Mouse (Mus musculus) limb, embryonic 10.5 days (tissue): ENCODE measurements around the gene Grid2. TPM values are rescaled to one million over a fixed set of nuclear protein-coding genes. Genes with fewer than 3 reads are reported as not detected.
A peak's percentile ranks its signal among the peaks of the same experiment; 100 is the strongest.

Experiments
- DNase-seq: peaks from one replicate; pipeline ENCODE4 v3.0.0-alpha.2; 2017; ENCODE audit warnings: low spot score
- H3K27ac ChIP-seq: fragments of 300-500 bp; sonication (generic); 2 replicates; pipeline ENCODE4 v1.5.1; 2016; ENCODE audit warnings: mild to moderate bottlenecking
- H3K27me3 ChIP-seq: fragments of 300-500 bp; sonication (generic); 2 replicates; pipeline ENCODE4 v1.6.1; 2016; ENCODE audit warnings: low read depth, mild to moderate bottlenecking; ENCODE audit not compliant: poor library complexity, severe bottlenecking
- H3K36me3 ChIP-seq: fragments of 300-500 bp; sonication (generic); 2 replicates; pipeline ENCODE4 v1.6.1; 2016; ENCODE audit warnings: mild to moderate bottlenecking, moderate library complexity
- H3K4me1 ChIP-seq: fragments of 300-500 bp; sonication (generic); 2 replicates; pipeline ENCODE4 v1.6.1; 2016
- H3K4me3 ChIP-seq: fragments of 300-500 bp; sonication (generic); 2 replicates; pipeline ENCODE4 v1.5.1; 2016; ENCODE audit warnings: mild to moderate bottlenecking, moderate library complexity
- H3K9me3 ChIP-seq: fragments of 300-500 bp; sonication (generic); replicated peaks from 2 replicates; pipeline ENCODE4 v1.6.1; 2016; ENCODE audit warnings: mild to moderate bottlenecking
- WGBS: fragments of 180-500 bp; shearing (Covaris S2); methylation state at CpG from one replicate; pipeline ENCODE4 v1.1.7; 2016; 5-methylcytosine and 5-hydroxymethylcytosine counted together
- polyA plus RNA-seq: library from polyadenylated mRNA; unstranded; fragments of >200 nt; fragmentation: Nextera tagmentation; extraction: Ambion mirVana; gene quantifications from 2 replicates; pipeline ENCODE4 v1.2.1, GENCODE M21; 2016

Gene Grid2
- polyA plus RNA-seq, 1 experiment from 2014 or later: 0.31 TPM

DNA sequence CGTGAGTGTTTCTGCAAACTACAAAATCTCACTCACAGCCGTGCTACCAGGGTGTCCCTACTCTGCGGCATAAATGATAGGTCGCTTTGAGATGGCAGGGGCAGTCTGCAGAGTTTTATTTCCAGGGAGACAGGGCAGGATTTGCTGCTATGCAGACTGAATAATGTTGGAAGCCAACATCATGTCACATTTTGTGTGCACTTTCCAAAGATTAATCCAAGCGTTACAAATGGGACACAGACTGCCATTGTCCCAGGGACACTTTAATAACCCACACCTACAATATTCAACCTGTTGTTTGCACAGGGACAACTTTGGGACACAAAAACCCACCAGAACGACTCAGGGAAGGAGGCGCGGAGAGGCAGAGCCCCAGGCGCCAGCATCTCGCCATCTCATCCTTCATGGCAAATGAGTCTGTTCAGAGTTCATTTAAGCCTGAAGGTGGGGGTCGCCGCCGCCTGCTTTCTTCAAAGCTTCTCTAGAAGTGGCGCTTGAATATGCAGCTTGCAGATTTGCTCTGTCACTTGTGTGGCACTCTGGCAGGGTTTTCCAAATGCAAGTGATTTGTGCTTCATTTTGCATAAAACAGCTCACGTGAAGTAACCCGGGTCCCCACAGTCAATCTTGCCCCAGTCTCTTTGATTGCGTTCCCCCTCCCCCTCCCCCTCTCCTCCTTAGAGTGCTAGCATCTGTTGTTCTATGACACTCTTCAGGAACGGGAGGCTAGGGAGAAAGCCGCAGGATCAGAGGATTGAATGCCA lies 1432.7 kb downstream of the Grid2 start:
- peaks cover 23% of the 10 kb centered on the region for H3K27me3 ChIP-seq
- H3K4me3 ChIP-seq: peak overlapping the region; percentile 35
- H3K27ac ChIP-seq: no peak overlapping the region
- 9% methylated on average over 19 of the region's 19 CpGs for WGBS
- DNase-seq: peak; percentile 38
- H3K4me1 ChIP-seq: peaks cover 7% of the 10 kb centered on the region
- no peaks in the 10 kb centered on the region for H3K9me3 ChIP-seq
- H3K36me3 ChIP-seq: no peaks in the 10 kb centered on the region

DNA sequence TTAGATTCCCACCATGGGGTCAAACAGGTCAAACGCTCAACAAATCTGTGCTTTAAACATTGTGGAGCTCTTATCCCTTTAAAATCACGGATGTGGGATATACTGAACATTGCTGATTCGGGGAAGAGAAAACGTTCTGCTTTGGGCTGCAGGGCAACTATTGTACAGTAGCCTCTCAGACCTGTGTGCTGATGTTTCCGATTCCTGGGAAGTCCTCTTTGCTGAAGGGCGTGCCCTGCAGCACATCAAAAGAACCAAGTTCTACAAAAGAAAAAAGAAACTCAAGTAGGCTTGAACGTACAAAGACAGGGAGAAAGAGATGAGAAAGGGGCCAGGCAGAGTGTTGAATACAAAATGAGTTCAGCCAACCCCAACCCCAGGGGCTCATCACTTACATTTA lies 1439.0 kb downstream of the Grid2 start:
- DNase-seq: no peak
- no peaks in the 10 kb centered on the region for H3K27me3 ChIP-seq
- no peaks in the 10 kb centered on the region for H3K36me3 ChIP-seq
- WGBS: 70% methylated on average over 7 of the region's 7 CpGs
- H3K4me3 ChIP-seq: no peak overlapping the region
- no peak overlapping the region for H3K27ac ChIP-seq
- no peaks in the 10 kb centered on the region for H3K9me3 ChIP-seq
- H3K4me1 ChIP-seq: no peaks in the 10 kb centered on the region

DNA sequence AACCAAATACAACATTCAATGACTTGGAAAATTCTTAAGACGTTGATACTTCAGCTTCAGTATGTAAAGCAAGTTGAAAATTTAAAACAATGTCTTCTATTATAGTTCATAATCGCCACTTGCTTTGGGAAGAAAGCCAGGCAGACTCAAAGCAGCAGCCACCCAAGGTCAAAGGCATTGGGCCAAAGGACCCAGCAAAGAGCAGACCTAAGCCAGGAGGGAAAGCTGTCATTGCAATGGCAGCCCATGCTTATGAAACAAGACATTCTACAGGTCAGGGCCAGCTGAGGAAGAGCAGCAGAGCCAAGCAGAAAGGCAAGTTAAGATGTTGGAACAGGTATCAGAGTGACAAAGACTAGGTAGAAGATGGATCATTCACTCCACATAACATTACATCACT lies 1448.0 kb downstream of the Grid2 start:
- Histone ChIP-seq H3K4me1 (no peaks in the 10 kb centered on the region), H3K27ac (no peak overlapping the region), H3K9me3 (no peaks in the 10 kb centered on the region), H3K36me3 (no peaks in the 10 kb centered on the region), H3K4me3 (no peak overlapping the region), H3K27me3 (no peaks in the 10 kb centered on the region)
- 74% methylated on average over 2 of the region's 2 CpGs for WGBS
- no peak for DNase-seq

DNA sequence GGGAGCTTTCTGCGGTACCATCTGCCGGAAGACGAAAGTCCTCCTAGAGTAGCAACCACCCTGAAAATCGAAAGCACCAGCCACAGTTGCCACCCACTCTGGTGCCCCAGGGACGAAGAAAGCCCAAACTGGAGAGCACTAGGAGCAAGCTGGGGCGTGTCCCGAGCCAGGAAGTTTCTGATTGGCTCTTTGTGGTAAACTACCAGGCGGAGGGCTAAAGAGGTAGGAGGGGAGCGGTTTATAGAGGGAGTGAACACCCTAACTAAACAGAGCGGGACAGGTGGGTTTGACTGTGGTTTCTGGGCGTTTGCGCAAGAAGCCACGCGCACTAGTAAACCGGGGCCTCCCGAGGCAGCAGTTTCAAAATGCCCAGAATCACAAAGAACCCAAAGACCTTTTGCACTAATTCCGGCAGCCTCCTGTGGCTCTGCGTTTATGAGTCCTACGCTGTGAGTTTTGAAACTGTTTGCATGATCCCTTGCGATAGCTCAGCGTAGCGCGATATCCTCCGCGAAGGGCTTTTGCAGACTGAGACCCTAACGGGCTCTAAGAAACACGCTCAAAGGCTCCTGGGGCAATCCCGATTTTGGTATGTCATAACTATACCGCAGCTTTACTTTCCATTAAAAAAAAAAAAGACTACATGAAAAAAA lies 1472.2 kb downstream of the Grid2 start:
- under 1% methylated on average over 29 of the region's 29 CpGs for WGBS
- peak; percentile 49 for DNase-seq
- H3K4me1 ChIP-seq: peaks cover 25% of the 10 kb centered on the region
- H3K4me3 ChIP-seq: peak overlapping the region; percentile 52
- no peaks in the 10 kb centered on the region for H3K9me3 ChIP-seq
- peaks cover 66% of the 10 kb centered on the region for H3K27me3 ChIP-seq
- H3K36me3 ChIP-seq: no peaks in the 10 kb centered on the region
- H3K27ac ChIP-seq: no peak overlapping the region

- peak; percentile 80 for DNase-seq
- Histone ChIP-seq H3K9me3 (no peaks in the 10 kb centered on the region), H3K4me3 (peak within 1 kb of the TSS; percentile 52), H3K27ac (no peak within 1 kb of the TSS), H3K4me1 (peaks cover 25% of the 10 kb centered on the region), H3K36me3 (no peaks in the 10 kb centered on the region), H3K27me3 (peaks cover 73% of the 10 kb centered on the region)
- under 1% methylated on average over 34 of the region's 34 CpGs for WGBS
These were observed 1473.0 kb downstream of the Grid2 start, which contains the start of gene Atoh1 for GRCm38 (mm10) chr6:64728499-64729198. Gene Atoh1, plus strand, starts transcription at chr6:64729125.

- WGBS: under 1% methylated on average over 53 of the region's 53 CpGs
- peak; percentile 66 for DNase-seq
- H3K27me3 ChIP-seq: peaks cover 81% of the 10 kb centered on the region
- no peaks in the 10 kb centered on the region for H3K36me3 ChIP-seq
- no peaks in the 10 kb centered on the region for H3K9me3 ChIP-seq
- peak overlapping the region; percentile 52 for H3K4me3 ChIP-seq
- H3K4me1 ChIP-seq: peaks cover 30% of the 10 kb centered on the region
- H3K27ac ChIP-seq: no peak overlapping the region
These were observed 1473.7 kb downstream of the Grid2 start for GRCm38 (mm10) chr6:64729231-64730011.

- peaks cover 87% of the 10 kb centered on the region for H3K27me3 ChIP-seq
- WGBS: under 1% methylated on average over 19 of the region's 19 CpGs
These were observed 1474.4 kb downstream of the Grid2 start for GRCm38 (mm10) chr6:64730030-64730429.

GRCm38 (mm10) chr6:64730506-64731020 lies 1474.9 kb downstream of the Grid2 start:
- H3K36me3 ChIP-seq: no peaks in the 10 kb centered on the region
- peak; percentile 36 for DNase-seq
- no peak overlapping the region for H3K27ac ChIP-seq
- WGBS: 3% methylated on average over 14 of the region's 14 CpGs
- 0 out of 2 replicates have a peak overlapping the region, but pooled peaks have one; percentile 52 for H3K4me3 ChIP-seq
- peaks cover 93% of the 10 kb centered on the region for H3K27me3 ChIP-seq
- H3K9me3 ChIP-seq: no peaks in the 10 kb centered on the region
- peaks cover 34% of the 10 kb centered on the region for H3K4me1 ChIP-seq

More at GRCm38 (mm10) chr6:64730030-64730429, 1474.4 kb downstream of the Grid2 start:
- Histone ChIP-seq H3K4me1 (peaks cover 34% of the 10 kb centered on the region), H3K27ac (no peak overlapping the region), H3K36me3 (no peaks in the 10 kb centered on the region), H3K9me3 (no peaks in the 10 kb centered on the region), H3K4me3 (peak overlapping the region; percentile 52)
- DNase-seq: peak; percentile 58

DNA sequence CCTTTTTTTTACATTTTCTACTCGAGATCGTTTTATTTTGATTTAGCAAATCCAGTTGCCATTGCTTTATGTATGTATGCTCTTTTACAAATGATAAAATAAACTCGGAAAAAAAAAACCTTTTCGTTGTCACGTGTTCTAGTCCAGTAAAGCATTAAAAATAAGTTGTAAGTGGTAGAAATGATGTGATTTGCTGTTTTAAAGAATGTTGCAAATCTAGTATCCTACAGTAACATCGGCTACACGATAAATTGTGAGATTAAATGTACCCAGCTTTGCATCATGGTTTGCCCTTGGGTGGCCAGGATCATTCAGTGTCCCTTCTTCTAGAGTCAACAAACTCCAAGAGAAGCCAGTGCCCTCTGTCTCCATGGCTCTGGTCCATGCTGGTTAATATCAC lies 1475.5 kb downstream of the Grid2 start:
- H3K27me3 ChIP-seq: peaks cover 98% of the 10 kb centered on the region
- DNase-seq: no peak
- no peak overlapping the region for H3K27ac ChIP-seq
- H3K4me1 ChIP-seq: peaks cover 34% of the 10 kb centered on the region
- 10% methylated on average over 7 of the region's 7 CpGs for WGBS
- no peak overlapping the region for H3K4me3 ChIP-seq
- H3K9me3 ChIP-seq: no peaks in the 10 kb centered on the region
- no peaks in the 10 kb centered on the region for H3K36me3 ChIP-seq

- peaks cover 34% of the 10 kb centered on the region for H3K4me1 ChIP-seq
- H3K36me3 ChIP-seq: no peaks in the 10 kb centered on the region
- H3K4me3 ChIP-seq: no peak overlapping the region
- H3K27ac ChIP-seq: no peak overlapping the region
- H3K9me3 ChIP-seq: no peaks in the 10 kb centered on the region
- DNase-seq: no peak
- WGBS: 6% methylated on average over 8 of the region's 8 CpGs
- H3K27me3 ChIP-seq: peaks cover 99% of the 10 kb centered on the region
These were observed 1476.1 kb downstream of the Grid2 start for GRCm38 (mm10) chr6:64731621-64732320.

GRCm38 (mm10) chr6:64733311-64733710 lies 1477.6 kb downstream of the Grid2 start:
- WGBS: 3% methylated on average over 4 of the region's 4 CpGs
- no peak overlapping the region for H3K27ac ChIP-seq

More at GRCm38 (mm10) chr6:64733311-64733710, 1477.6 kb downstream of the Grid2 start:
- Histone ChIP-seq H3K27me3 (peaks cover 90% of the 10 kb centered on the region), H3K9me3 (no peaks in the 10 kb centered on the region), H3K36me3 (no peaks in the 10 kb centered on the region), H3K4me3 (no peak overlapping the region), H3K4me1 (peaks cover 27% of the 10 kb centered on the region)
- DNase-seq: no peak
